Mouse (Mus musculus) ES-Bruce4 (cell line): ENCODE data around the gene Nacc1.

ENCODE experiments used
- CTCF ChIP-seq: IDR thresholded peaks from one replicate; pipeline ENCODE4 v1.8.1; 2011; ENCODE audit warnings: low read depth, low read length
- POLR2A ChIP-seq: IDR thresholded peaks from one replicate; pipeline ENCODE4 v1.8.1; 2011; ENCODE audit warnings: low read length; ENCODE audit not compliant: insufficient read depth

- TF ChIP-seq POLR2A, result no peak
- TF ChIP-seq CTCF, result no peak
Measured at GRCm38 (mm10) chr8:84656191-84656525, 31.5 kb downstream of the Nacc1 start.
